Mouse (Mus musculus): Measurements from ENCODE around the gene Zdhhc12.
"Not testable (repeated sequence)": the region's sequence is repeated elsewhere in the genome, so short reads cannot be mapped to it uniquely, and the experiment has no call there.

Gene Zdhhc12

DNA sequence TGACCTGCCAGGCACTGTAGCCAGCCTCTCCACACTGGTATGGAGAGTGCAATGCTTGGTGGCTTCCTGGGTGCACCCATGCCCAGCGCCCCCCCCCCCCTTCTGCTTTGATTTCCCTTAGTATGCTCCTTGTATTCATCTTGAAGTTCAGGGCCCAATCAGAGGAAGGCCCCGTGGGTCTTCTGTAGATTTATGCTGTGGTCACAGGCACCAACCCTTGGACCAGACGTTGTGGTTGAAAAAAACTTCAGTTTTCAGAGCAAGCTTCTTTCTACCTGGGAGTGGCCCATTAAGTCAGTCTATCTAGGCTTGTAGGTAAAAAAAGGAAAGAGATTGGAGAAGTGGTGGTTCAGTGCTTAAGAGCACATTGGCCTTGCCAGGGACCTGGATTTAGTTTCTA lies 29.7 kb downstream of the Zdhhc12 start:
- DNase-seq (ENCODE audit: low read depth, low spot score) = no peak

DNA sequence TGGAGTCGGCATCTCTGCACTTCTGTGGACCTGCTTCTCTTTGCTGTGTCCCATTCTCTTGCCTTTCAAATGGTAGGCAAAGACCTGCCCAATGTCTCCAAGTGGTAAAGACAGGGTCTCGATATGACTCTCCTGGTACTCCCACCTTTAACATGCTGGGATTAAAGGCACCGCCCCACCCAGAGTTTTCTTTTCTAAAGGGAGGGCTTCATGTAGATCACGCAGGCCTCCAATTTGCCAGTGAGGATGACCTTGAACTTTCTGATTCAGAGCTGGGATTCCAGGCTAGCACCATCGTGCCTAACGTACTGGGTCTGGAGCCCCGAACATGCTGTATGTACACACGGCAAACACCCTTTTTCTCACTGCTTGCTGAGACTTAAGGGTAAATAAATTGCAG lies 30.2 kb downstream of the Zdhhc12 start:
- DNase-seq (ENCODE audit: low read depth, low spot score) = peak; percentile 35

DNA sequence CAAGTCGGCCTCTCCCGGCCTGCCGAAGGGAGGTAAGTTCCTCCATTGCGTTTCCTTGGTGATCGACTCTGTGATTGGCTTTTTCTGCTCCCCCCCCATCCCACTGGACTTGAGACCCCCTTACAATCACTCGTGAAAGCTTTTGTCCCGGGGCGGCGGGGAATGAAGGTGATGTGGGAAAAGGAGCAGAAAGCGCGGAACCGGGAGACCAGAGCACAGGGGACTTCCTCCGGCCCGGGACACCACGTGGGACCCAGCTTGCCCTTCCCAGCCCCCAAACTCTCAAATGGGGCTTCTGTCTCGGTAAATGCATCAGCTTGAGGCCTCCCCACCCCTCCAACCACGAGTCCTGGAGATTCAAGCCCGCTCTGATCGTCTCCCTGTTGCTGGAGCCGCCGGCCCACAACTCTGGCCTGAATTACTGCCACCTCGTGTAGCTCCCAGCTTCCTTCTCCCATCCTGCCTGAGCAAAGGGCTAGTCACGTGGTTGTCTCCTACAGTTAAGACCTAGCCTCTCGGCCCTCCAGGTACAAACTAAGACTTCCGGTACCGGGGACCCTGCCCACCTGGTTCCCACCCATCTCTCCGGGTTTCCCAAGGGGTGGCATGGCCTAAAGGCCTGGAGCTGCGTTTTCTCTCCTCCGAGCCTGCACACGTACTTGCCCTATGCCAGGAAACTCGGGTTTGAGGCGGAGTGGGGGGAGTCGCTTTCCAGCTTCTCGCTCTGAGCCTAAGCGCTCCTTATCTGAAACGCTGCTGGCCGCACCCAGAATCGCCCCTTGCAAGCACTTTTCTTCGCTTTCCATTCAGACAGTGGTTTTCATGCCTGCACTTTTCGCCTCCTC lies 31.0 kb downstream of the Zdhhc12 start:
- peak; percentile 79 for DNase-seq (ENCODE audit: low read depth, low spot score)

DNA sequence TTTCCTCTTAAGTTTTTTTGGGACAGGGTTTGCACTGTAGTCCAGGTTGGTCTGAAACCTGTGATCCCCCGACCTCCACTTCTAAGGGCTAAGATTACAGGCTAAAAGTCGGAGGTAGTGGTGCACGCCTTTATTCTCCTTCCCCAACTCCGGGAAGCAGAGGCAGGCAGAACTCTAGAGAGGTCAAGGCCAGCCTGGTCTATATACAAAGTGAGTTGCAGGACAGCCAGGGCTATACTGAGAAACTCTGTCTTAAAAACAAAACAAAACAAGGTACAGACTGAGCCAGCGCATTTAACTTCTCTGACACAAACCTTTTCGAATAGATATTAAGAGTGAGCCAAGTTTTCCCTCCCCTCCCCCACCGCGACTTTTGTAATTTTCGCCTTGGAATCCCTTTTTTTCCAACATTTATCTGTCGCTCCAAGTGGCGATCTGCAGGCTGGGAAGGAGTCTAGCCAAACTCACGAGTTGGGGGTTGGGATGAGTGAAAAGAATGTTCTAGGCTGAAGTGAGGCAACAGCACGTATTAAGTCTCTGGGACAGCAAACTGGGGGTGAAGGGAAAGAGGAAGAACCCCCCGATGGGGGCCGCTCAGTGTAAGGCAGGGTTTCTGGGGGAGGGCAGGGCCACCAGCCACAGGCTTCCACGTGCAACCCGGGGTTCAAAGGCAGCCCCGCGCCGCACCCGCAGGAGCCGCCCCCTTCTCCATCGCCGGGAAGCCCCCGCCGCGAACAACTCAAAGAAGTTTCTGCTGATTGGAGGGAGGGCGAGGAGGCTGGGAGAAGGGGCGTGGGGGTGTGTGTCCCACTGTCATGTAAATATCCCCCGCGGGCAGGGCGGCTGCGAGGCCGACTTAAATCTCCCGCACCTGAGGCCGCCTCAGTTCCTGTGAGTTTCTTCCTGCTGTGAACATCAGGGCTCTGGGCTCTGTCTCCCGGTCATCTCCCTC lies 32.0 kb downstream of the Zdhhc12 start:
- peak; percentile 63 for DNase-seq (ENCODE audit: low read depth, low spot score)

DNA sequence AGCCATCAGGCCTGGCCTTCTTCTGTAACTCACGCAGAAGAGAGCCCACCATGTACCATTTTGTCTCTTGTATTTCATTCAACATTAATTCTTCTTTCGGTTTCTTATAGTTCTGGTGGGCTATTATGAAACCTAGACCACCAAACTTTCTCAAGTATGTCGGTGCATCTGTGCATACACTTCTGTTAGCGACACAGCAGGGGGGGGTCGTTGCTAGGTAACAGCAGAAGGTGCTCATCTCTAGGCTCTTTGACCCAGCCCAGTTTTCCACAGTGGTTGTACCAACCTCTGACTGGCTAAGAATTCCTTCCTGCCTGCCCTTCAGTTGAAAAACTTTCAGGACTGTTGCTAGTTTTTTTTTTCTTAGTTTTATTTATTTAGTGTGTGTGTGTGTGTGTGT lies 35.0 kb downstream of the Zdhhc12 start:
- DNase-seq (ENCODE audit: low read depth, low spot score) = no peak

DNA sequence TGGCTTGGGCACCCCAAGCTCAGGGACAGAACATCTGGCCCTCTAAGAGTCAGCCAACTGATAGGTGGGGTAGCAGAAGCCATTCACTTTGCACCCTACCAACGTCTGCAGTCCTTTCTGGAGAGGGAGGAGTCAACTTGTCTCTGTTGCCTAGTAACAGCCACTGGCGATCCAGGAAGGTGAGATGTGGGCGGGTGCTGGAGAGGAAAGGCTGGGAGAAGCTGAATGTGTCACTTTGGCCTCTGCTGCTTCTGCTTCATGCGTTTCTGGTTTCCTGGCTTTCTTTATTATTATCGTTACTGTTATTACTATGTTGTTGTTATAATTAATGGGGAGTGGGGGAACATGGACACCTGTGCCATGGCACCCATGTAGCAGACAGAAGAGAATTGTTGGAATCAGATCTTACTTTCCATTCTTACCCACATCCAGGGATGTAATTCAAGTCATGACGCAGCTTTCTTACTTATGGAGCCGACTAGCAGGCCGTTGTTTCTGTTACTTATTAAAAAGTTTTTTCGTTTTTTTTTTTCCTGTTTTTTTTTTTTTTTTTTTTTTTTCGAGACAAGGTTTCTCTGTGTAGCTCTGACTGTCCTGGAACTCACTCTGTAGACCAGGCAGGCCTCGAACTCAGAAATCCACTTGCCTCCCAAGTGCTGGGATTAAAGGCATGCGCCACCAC lies 36.1 kb downstream of the Zdhhc12 start, which contains the start of gene Set:
Gene Set, plus strand, starts transcription at position 156 of the 682 bp plus-strand sequence.
- no peak for DNase-seq (ENCODE audit: low read depth, low spot score)

DNA sequence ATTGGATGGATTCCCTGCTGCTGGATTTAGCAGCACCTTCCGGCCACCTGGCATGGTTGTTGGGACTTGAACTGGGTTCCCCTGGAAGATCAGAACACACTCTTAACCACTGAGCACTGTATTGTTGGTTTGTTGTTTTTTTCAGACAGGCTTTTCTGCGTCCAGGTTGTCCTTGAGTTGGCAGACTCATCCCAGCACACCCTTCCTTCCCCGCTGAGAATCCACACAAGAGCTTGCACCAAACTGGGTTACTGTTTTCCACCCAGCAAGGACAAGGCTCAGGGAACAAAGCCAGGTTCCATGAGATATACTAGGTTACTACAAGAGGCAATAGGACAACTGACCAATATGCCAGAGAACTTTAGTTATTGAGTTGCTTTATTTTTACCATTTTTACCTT lies 36.7 kb downstream of the Zdhhc12 start:
- DNase-seq (ENCODE audit: low read depth, low spot score) = no peak

DNA sequence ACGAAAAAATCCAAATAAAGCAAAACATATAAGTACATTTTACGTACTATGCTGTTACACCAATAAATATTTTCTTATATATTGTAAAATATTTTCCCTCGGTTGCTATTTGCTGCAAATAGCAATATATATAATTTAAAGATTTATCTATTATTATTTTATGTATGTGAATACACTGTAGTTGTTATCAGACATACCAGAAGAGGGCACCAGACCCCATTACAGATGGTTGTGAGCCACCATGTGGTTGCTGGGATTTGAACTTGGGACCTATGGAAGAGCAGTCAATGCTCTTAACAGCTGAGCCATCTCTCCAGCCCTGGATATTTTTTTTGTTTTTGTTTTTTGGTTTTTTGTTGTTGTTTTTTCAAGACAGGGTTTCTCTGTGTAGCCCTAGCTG lies 38.1 kb downstream of the Zdhhc12 start:
- DNase-seq (ENCODE audit: low read depth, low spot score) = not testable (repeated sequence)

DNA sequence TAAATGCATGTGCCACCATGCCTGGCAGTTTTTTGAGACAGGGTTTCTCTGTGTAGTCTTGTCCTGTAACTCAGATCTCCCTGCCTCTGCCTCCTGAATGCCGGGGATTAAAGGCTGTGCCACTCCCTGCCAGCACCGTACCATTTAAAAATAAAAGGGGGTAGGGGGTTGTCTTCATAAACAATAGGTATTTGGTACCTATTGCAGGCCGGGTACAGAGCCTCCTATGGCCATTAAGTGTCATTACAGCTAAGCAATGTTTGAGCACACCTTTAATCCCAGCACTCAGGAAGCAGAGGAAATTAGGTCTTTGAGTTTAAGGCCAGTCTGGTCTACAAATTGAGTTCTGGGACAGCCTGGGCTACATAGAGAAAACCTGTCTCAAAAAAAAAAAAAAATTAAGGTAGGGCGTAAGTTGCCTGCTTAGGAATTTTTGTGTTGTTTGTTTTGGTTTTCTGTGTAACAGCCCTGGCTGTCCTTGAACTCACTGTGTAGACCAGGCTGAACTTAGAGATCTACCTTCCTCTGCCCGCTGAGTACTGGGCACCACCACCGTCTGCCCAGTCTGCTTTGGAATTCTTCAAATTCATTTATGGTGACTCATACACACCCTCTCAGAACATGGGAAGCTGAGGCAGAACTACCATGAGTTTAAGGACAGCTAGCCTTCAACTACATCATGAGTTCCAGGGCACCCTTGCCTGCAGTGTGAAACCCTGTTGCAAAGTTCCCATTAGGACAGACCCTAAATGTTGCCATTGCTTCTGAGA lies 41.3 kb downstream of the Zdhhc12 start:
- peak; percentile 57 for DNase-seq (ENCODE audit: low read depth, low spot score)

DNA sequence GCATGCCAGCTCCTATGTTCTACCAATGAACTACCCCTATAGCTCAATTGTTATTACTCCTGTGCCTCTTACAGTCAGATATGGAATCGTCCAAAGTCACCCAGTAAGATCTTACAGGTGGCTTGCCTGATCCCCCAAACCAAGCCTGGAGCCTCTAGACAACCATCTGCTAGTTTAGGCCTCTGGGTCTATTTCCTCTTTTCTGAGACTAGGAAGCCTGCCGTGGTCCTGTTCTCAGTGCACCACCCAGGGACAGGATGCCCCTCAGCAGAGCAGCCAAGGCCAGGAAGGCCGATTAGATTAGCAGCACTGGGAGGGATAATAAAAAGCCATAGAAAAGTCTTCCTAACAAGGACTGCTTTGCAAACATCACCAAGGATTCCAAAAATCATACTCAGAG lies 43.6 kb downstream of the Zdhhc12 start:
- no peak for DNase-seq (ENCODE audit: low read depth, low spot score)

DNA sequence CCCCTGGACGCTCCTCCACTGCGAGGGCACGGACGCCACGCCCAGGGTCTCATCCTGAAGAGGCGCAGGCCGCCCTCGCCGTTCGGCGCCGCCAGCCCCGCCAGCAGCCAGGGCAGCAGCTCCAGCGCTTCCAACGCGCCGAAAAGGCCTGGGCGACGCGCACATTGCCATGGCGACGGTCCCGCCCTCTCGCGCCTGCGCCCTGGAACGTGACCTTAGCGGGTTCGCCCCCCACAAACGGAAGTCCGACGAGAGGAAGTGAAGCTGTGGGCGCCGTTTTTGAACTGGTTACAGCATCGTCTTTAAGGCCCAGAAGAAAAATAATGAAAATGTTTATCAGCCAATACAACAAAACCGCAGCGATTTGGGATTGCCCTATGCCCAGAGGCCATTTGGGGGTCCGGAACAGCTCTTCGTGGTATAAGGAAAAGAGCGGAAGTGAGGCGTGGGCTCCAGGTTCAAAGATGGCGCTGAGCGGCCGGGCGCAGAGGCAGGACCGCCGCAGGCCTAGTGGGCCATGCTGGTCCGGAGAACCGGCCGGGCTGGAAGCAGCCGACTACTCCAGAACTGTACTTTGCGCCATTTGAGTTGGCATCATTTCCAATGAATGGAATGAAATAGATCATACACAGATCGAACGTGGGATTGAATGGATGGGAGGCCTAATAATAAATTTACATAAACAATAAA lies 44.6 kb downstream of the Zdhhc12 start, which contains the start of gene Wdr34:
Gene Wdr34, minus strand, starts transcription at position 183 of the 690 bp plus-strand sequence.
- DNase-seq (ENCODE audit: low read depth, low spot score) = peak; percentile 93

DNA sequence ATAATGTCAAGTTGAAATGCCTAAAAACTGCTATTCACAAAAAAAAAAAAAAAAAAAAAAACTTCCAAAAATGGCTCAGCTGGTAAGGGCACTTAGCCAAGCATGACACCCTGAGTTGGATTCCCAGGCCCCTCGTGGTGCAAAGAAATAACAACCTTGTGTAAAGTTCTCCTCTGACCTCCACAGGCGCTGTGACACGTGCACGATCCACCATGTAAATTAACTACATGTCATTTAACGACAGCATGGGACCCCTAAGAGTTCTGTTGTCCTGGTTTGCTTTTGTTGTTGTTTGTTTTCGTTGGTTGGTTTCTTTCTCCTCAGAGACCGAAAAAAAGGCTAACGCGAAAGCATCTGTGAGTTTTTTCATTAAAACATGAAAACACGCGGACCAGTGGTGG lies 45.3 kb downstream of the Zdhhc12 start:
- no peak for DNase-seq (ENCODE audit: low read depth, low spot score)

DNA sequence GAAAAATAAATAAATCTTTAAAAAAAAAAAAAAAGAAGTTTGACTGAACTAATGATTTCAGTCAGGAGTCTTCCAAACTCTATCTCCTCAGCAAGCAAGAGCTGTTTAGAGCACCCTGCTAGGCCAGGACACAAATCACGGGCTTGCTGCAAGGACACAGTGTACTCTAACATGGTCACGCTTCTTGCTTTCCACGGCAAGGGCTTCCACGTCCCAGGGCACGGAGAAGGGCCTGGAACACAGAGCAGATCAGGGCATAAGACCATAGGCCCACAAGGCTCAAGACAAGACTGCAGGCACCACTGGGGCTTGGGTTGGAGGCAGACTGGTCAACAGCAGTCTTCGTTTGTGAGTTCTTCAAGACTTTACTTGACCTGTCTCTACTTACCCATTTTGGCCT lies 46.3 kb downstream of the Zdhhc12 start:
- DNase-seq (ENCODE audit: low read depth, low spot score) = no peak

DNA sequence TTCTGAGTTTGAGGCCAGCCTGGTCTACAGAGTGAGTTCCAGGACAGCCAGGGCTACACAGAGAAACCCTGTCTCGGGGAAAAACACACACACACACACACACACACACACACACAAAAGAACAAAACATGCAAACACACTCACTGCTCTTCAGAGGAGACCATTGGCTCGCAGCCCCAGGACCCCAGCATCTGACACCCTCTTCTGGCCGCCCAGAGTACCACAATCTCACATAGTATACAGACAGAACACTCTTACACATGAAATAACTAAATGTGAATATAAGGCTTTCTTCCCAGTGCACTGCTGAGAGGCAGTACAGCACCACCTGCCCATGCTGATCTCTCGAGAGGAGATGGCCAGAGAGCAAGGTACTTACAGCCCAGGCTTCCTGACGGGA lies 48.9 kb downstream of the Zdhhc12 start:
- no peak for DNase-seq (ENCODE audit: low read depth, low spot score)

DNA sequence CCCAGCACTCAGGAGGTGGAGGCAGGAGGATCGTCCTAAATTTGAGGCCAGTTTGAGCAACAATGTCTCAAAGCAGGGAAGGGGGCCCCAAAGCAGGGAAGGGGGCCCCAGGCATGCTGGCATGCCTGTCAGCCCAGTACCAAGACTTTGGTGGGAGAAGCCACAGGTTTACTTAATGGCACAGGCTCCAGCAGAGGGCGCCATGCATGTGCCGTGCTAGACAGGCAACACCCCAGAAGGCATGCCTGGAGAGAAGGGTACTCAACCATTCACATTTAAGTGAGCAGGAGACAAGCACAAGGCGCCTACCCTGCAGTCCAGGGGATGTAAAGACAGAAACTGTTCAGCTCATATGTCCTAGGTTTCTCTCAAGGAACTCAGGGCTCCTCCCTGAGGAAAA lies 51.0 kb downstream of the Zdhhc12 start:
- peak; percentile 88 for DNase-seq (ENCODE audit: low read depth, low spot score)
